Mouse (Mus musculus): ENCODE data around the gene Tcerg1l. TPM values are rescaled to one million over a fixed set of nuclear protein-coding genes. Genes with fewer than 3 reads are reported as not detected.

Gene Tcerg1l
- polyA plus RNA-seq, 1 experiment from 2014 or later: 14.1 TPM

DNA sequence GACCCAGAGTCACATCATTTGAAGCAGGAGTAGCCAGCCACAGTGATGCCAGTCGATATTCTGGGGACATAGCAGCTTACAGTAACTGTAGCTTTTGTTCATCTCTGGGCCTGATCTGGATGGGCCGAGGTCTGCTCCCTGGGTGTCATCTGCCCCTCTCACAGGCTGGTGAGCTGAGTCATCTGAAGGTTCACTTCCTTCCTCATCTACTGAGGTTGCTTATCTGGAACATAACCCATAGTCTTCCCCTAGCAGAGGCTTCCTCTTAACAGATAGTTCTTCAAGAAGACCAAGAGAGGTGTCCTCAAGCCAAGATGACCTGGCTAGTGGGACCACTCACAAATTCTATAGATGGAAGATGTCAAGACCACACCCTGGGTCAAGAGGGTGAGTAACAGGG is 192.4 kb downstream of the Tcerg1l start:
- 92% methylated on average over 2 of the region's 2 CpGs for WGBS
- Histone ChIP-seq H3K4me1 (peaks cover 8% of the 10 kb centered on the region; the same call in 1 of the 2 replicates), H3K4me3 (no peak overlapping the region), H3K27ac (no peak overlapping the region), H3K9ac (no peak overlapping the region), H3K9me3 (no peaks in the 10 kb centered on the region), H3K36me3 (no peaks in the 10 kb centered on the region), H3K27me3 (replicated peaks) (no peaks in the 10 kb centered on the region), H3K4me2 (replicated peaks) (no peak overlapping the region)
- ATAC-seq (ENCODE audit: low FRiP score, low read depth): no peak

DNA sequence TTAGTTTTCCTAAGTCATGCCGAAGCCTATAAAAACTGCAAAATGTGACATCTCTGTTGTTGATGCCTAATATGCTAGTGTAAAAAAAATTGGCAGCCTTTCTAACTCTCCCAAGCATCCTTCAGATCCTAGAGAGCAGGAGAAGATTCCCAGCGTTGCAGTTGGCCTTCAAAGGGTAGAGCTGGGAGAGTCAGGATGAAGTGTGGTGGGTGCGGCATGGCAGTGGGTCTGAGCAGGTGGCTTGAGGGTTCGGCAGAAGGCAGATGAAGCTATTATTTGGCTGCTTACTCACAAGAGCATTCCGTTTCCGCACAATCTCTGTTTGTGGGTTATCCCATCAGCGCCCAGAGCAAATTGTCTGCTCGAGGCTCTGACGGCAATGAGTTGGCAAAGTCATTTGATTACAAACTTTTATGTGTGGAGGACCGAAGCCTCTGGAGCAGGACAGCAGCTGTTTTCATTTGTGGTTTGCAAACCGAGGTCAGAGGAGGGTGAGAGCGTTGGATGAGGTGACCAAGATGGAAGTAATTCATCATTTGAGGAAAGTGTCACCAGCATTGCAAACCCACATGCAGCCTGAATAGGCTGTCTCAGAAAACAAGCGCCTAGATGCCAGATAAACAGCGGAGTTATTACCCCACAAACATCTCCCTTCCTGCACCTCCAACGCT is 195.2 kb downstream of the Tcerg1l start:
- H3K27me3 ChIP-seq (replicated peaks): no peaks in the 10 kb centered on the region
- ATAC-seq (ENCODE audit: low FRiP score, low read depth): no peak
- no peak overlapping the region for H3K4me2 ChIP-seq (replicated peaks)
- peaks cover 12% of the 10 kb centered on the region for H3K4me1 ChIP-seq
- no peak overlapping the region for H3K4me3 ChIP-seq
- no peak overlapping the region for H3K27ac ChIP-seq
- WGBS: 78% methylated on average over 15 of the region's 15 CpGs
- H3K36me3 ChIP-seq: no peaks in the 10 kb centered on the region
- no peaks in the 10 kb centered on the region for H3K9me3 ChIP-seq
- H3K9ac ChIP-seq: no peak overlapping the region

DNA sequence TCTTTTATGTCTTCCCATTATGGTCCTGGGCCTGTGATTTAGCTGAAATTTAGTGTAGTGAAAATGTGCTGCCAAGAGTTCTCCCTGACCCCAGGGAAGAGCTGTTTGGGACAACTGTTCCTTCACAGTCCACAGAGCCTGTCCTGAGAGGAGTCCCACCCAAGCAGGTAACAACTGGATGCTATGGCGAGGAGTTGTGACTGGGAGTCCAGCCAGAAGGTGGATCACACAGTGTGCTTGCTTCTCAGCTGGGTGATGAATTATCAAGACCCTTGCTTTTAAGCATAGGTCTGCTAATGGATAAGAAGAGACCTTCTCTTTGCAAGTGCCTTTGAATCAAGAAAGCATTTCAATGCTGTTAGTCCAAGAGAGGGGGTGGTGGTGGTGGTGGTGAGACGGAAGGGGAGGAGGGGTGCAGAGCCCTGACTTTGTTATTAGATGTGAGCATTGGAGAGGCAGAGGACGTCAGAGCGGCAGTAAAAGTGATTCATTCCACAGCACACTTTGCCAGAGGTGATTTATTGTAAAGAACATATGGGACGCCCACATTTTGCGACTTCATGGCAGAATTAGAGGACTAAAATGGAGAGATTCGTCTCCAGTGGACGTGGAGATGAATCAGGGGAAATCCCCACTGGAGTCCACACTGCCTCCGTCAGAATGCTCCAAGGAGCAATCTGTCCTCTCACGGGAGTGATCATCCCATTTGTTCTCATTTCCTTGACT is 198.0 kb downstream of the Tcerg1l start:
- peaks cover 12% of the 10 kb centered on the region for H3K4me1 ChIP-seq
- no peak overlapping the region for H3K9ac ChIP-seq
- no peak overlapping the region for H3K4me3 ChIP-seq
- no peaks in the 10 kb centered on the region for H3K9me3 ChIP-seq
- no peaks in the 10 kb centered on the region for H3K27me3 ChIP-seq (replicated peaks)
- no peaks in the 10 kb centered on the region for H3K36me3 ChIP-seq
- 0 out of 2 replicates have a peak overlapping the region, but pooled peaks have one; percentile 18 for H3K4me2 ChIP-seq (replicated peaks)
- H3K27ac ChIP-seq: no peak overlapping the region
- ATAC-seq (ENCODE audit: low FRiP score, low read depth): no peak
- 24% methylated on average over 10 of the region's 10 CpGs for WGBS

DNA sequence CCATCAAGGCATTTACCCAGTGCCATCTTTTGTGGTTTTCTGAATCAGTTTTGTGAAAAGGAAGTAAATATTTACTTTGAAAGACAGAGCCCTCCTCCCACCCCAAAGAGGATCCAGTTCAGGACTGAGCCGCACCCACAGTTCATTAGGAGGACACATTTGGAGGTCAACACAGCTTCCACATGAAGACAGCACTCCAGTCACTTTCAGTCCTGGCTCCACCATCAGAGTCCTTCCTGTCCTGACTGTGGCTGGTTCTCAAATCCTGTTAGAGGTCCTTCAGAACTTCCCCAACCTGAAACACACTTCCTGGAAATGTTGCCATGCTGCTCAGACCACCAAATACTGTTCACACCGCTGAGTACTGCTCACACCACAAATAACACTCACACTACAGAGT is 201.4 kb downstream of the Tcerg1l start:
- Histone ChIP-seq H3K9me3 (no peaks in the 10 kb centered on the region), H3K36me3 (no peaks in the 10 kb centered on the region), H3K27me3 (replicated peaks) (no peaks in the 10 kb centered on the region), H3K9ac (no peak overlapping the region), H3K27ac (no peak overlapping the region), H3K4me3 (no peak overlapping the region), H3K4me1 (peaks cover 12% of the 10 kb centered on the region), H3K4me2 (replicated peaks) (no peak overlapping the region)
- ATAC-seq (ENCODE audit: low FRiP score, low read depth): no peak
- 83% methylated on average over 2 of the region's 2 CpGs for WGBS

DNA sequence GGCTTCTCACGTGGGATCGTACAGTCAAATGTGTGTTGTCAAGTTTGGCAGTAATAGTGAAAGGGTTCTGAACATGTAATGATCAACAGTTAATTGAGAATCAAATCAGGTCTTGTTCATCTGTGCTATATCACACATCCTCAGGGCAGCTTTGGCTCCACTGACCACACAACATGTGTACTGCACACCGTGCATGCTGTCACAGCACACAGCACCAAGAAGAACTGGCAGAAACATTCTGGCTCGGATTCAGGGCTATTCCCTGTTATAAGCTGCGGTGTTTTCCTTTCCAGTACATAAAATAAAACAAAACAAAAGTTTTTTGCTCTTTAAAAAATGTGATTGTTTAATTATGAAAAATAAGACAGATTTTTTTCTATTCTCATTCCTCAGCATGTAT is 213.3 kb downstream of the Tcerg1l start:
- WGBS: 96% methylated on average over 5 of the region's 5 CpGs

DNA sequence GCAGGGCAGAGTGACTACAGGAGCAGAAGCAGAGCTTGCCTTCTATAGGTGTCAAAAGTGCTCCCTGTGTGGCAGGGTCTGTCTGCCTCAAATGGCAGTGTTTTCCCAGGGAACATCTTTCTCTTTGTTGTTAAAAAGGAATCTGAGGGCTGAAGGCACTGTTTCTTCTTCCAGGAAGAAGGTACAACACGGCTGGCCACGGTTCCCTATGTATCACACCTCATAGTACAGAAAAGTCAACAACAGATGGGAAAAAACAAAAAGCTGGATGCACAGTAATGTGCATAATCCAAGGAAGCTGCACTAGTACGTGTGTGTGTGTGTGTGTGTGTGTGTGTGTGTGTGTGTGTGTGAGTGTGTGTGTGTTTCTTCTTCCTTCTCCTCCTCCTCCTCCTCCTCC is 215.3 kb downstream of the Tcerg1l start:
- no peak for ATAC-seq (ENCODE audit: low FRiP score, low read depth)
- Histone ChIP-seq H3K9ac (no peak overlapping the region), H3K27ac (no peak overlapping the region), H3K36me3 (no peaks in the 10 kb centered on the region), H3K9me3 (no peaks in the 10 kb centered on the region), H3K4me1 (no peaks in the 10 kb centered on the region), H3K27me3 (replicated peaks) (no peaks in the 10 kb centered on the region), H3K4me3 (no peak overlapping the region), H3K4me2 (replicated peaks) (no peak overlapping the region)
- WGBS: 66% methylated on average over 3 of the region's 3 CpGs

More for the DNA sequence above, 213.3 kb downstream of the Tcerg1l start:
- Histone ChIP-seq H3K4me3 (no peak overlapping the region), H3K27ac (no peak overlapping the region), H3K9ac (no peak overlapping the region), H3K9me3 (no peaks in the 10 kb centered on the region), H3K27me3 (replicated peaks) (no peaks in the 10 kb centered on the region), H3K4me2 (replicated peaks) (no peak overlapping the region), H3K4me1 (no peaks in the 10 kb centered on the region), H3K36me3 (no peaks in the 10 kb centered on the region)
- ATAC-seq (ENCODE audit: low FRiP score, low read depth): no peak

DNA sequence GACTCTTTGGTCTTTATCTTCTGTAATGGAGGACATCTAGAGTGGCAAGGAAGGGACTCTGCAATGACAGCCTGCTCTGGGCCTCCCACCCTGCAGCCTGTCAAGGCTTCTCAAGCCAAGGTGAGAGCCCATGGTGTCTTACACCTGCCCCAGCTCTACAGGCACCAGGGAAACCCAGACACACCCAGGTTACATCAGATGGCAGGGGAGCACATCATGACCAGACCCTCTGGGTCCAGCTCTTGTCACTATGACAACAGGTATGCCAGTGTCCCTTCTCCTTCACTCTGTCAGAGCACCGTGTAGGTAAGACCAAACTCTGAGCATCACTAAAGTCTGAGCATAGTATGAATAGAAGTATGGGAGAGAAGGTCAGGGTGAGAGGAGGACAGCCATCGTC is 218.9 kb downstream of the Tcerg1l start:
- Histone ChIP-seq H3K4me1 (no peaks in the 10 kb centered on the region), H3K36me3 (no peaks in the 10 kb centered on the region), H3K4me3 (no peak overlapping the region), H3K9ac (no peak overlapping the region), H3K27me3 (replicated peaks) (no peaks in the 10 kb centered on the region), H3K4me2 (replicated peaks) (no peak overlapping the region), H3K9me3 (no peaks in the 10 kb centered on the region), H3K27ac (no peak overlapping the region)
- WGBS: 83% methylated on average over 2 of the region's 2 CpGs
- ATAC-seq (ENCODE audit: low FRiP score, low read depth): no peak

DNA sequence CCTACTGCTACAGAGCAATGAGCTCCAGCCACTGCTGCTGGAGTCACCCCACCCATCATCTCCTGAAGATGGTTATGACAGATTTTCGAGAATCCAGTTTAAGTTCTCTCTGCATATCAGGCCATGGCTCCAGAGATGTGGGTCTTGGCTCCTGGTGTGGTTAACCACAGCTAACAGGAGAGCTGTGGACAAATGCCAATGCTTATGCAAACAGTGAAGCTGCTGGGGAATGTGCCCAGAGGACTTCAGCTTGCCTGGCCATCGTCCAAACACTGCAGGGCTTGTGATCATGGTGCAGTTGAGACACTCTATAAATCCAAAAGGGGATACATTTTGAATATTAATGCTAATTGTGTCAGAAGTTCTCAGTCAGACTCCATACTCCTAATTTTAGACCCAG is 221.5 kb downstream of the Tcerg1l start:
- WGBS: 82% methylated on average over 2 of the region's 2 CpGs
- Histone ChIP-seq H3K4me1 (0 out of 2 replicates have a peak, but pooled peaks cover 3% of the 10 kb centered on the region), H3K9ac (no peak overlapping the region), H3K27ac (no peak overlapping the region), H3K36me3 (no peaks in the 10 kb centered on the region), H3K27me3 (replicated peaks) (no peaks in the 10 kb centered on the region), H3K4me3 (no peak overlapping the region), H3K9me3 (no peaks in the 10 kb centered on the region), H3K4me2 (replicated peaks) (no peak overlapping the region)
- no peak for ATAC-seq (ENCODE audit: low FRiP score, low read depth)

DNA sequence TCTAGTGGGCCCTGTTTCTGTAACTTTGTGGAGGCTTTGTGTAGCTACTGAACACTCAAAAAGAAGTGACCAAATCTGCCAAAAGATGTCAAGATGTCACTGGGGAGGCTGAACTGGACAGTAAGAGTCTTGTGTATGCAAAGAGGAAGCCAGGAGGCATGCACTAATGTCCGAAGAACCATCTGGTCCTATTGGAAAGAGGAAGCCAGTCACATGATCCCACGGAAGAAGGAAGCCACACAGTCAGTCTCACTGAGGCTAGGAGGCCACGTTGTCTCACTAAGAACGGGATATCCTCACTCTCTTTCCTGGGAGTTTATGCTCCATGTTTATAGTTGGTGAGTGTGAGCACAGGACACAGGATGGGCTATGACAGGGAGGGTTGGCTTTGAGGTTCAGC is 227.1 kb downstream of the Tcerg1l start:
- 86% methylated on average over 4 of the region's 4 CpGs for WGBS
- H3K9me3 ChIP-seq: no peaks in the 10 kb centered on the region

More for the DNA sequence above, 227.1 kb downstream of the Tcerg1l start:
- Histone ChIP-seq H3K4me3 (no peak overlapping the region), H3K4me1 (0 out of 2 replicates have a peak, but pooled peaks cover 3% of the 10 kb centered on the region), H3K27me3 (replicated peaks) (no peaks in the 10 kb centered on the region), H3K9ac (no peak overlapping the region), H3K36me3 (no peaks in the 10 kb centered on the region), H3K4me2 (replicated peaks) (no peak overlapping the region), H3K27ac (no peak overlapping the region)
- no peak for ATAC-seq (ENCODE audit: low FRiP score, low read depth)
